Mouse (Mus musculus) midbrain, postnatal 0 days (tissue): ENCODE data around the gene Agbl4. TPM values are rescaled to one million over a fixed set of nuclear protein-coding genes. Genes with fewer than 3 reads are reported as not detected.
A peak's percentile ranks its signal among the peaks of the same experiment; 100 is the strongest.

Source experiments
- ATAC-seq: fragments of 200-750 bp; cut with Nextera tagmentation; 2 replicates; pipeline ENCODE4 v1.8.0; 2017; ENCODE audit warnings: moderate number of reproducible peaks, mild to moderate bottlenecking, moderate TSS enrichment, moderate library complexity; ENCODE audit not compliant: low FRiP score
- DNase-seq: peaks from one replicate; pipeline ENCODE4 v3.0.0-alpha.2; 2015; ENCODE audit warnings: low spot score
- H3K27ac ChIP-seq: fragments of 300-500 bp; sonication (generic); 2 replicates; pipeline ENCODE4 v1.5.1; 2014; ENCODE audit warnings: low read depth, mild to moderate bottlenecking, low read length, mixed read lengths
- H3K27me3 ChIP-seq: fragments of 300-500 bp; sonication (generic); 2 replicates; pipeline ENCODE4 v1.6.1; 2014; ENCODE audit warnings: low read length, control low read depth, mixed read lengths; ENCODE audit not compliant: insufficient read depth
- H3K36me3 ChIP-seq: fragments of 300-500 bp; sonication (generic); 2 replicates; pipeline ENCODE4 v1.6.1; 2014; ENCODE audit warnings: low read length, control low read depth, mixed read lengths; ENCODE audit not compliant: insufficient read depth
- H3K4me1 ChIP-seq: fragments of 300-500 bp; sonication (generic); 2 replicates; pipeline ENCODE4 v1.6.1; 2014; ENCODE audit warnings: mild to moderate bottlenecking, control low read depth, antibody characterized with exemption, low read length, mixed read lengths; ENCODE audit not compliant: insufficient read depth
- H3K4me2 ChIP-seq: fragments of 300-500 bp; sonication (generic); 2 replicates; pipeline ENCODE4 v1.6.1; 2014; ENCODE audit warnings: low read depth, mild to moderate bottlenecking, low read length, mixed read lengths; ENCODE audit not compliant: poor library complexity, severe bottlenecking
- H3K4me3 ChIP-seq: fragments of 300-500 bp; sonication (generic); 2 replicates; pipeline ENCODE4 v1.5.1; 2014; ENCODE audit warnings: low read depth, mild to moderate bottlenecking, low read length, moderate library complexity
- H3K9ac ChIP-seq: fragments of 300-500 bp; sonication (generic); replicated peaks from 2 replicates; pipeline ENCODE4 v1.6.1; 2014; ENCODE audit warnings: mild to moderate bottlenecking, low read length, moderate library complexity, mixed read lengths; ENCODE audit not compliant: poor library complexity, severe bottlenecking
- H3K9me3 ChIP-seq: fragments of 300-500 bp; sonication (generic); 2 replicates; pipeline ENCODE4 v1.6.1; 2016; ENCODE audit warnings: low read length, control low read depth
- CTCF ChIP-seq: IDR thresholded peaks from 2 replicates; pipeline ENCODE4 v1.5.1; 2016; ENCODE audit warnings: antibody characterized with exemption, mild to moderate bottlenecking
- WGBS: fragments of 180-500 bp; shearing (Covaris S2); extraction: QIAGEN DNeasy Blood & Tissue Kit; methylation state at CpG from one replicate; pipeline ENCODE4 v1.1.7; 2014; 5-methylcytosine and 5-hydroxymethylcytosine counted together
- polyA plus RNA-seq: library from polyadenylated mRNA; unstranded; fragments of >200 nt; fragmentation: Nextera tagmentation; extraction: Ambion mirVana; gene quantifications from 2 replicates; pipeline ENCODE4 v1.2.1, GENCODE M21; 2015
- total RNA-seq: library from RNA; depleted of rRNA; stranded (reverse); fragments of >200 nt; gene quantifications from 2 replicates; pipeline ENCODE4 v1.2.3, GENCODE M21; 2014

The Agbl4 gene
- total and polyA plus RNA-seq, 2 experiments from 2014 or later, result 5.0 to 9.2 TPM

- TF ChIP-seq CTCF, result no peak
- H3K27me3 ChIP-seq, result no peaks in the 10 kb centered on the region
- ATAC-seq, result no peak
- no peak overlapping the region for H3K27ac ChIP-seq
- H3K4me2 ChIP-seq, result no peak overlapping the region
- DNase-seq, result peak; percentile 59
- H3K4me1 ChIP-seq, result 0 out of 2 replicates have a peak, but pooled peaks cover 6% of the 10 kb centered on the region
- no peak overlapping the region for H3K4me3 ChIP-seq
- no peaks in the 10 kb centered on the region for H3K9me3 ChIP-seq
- 70% methylated on average over 10 of the region's 10 CpGs for WGBS
- H3K36me3 ChIP-seq, result no peaks in the 10 kb centered on the region
- no peak overlapping the region for H3K9ac ChIP-seq
Observed at GRCm38 (mm10) chr4:111583562-111584237, 1186.2 kb downstream of the Agbl4 start.

- no peak for TF ChIP-seq CTCF
- WGBS, result 81% methylated on average over 7 of the region's 7 CpGs
- Histone ChIP-seq H3K27me3 (no peaks in the 10 kb centered on the region), H3K4me3 (no peak overlapping the region), H3K4me2 (no peak overlapping the region), H3K36me3 (no peaks in the 10 kb centered on the region), H3K27ac (no peak overlapping the region), H3K4me1 (0 out of 2 replicates have a peak, but pooled peaks cover 6% of the 10 kb centered on the region), H3K9ac (no peak overlapping the region), H3K9me3 (no peaks in the 10 kb centered on the region)
- no peak for DNase-seq
- ATAC-seq, result no peak
Observed at GRCm38 (mm10) chr4:111584286-111584685, 1186.8 kb downstream of the Agbl4 start.

DNA sequence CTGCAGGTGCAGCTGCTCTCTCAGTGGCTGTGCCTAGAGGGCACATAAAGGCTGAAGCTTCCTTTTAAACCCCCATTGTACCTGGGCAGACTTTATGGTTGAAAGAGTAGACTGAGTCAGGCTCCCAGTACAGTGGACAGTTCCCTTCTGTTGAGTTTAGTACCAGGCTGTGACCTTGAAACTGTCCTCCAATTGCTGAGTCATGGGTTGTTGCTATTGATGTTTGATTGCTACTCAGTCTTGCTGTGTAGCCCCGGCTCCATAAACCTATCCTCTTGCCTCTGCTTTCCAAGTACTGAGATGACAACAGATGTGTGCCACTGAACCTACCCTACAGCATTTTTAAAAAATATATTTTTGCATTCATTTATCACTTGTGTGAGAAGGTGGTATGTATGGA is 1190.8 kb downstream of the Agbl4 start:
- Histone ChIP-seq H3K4me3 (no peak overlapping the region), H3K27me3 (no peaks in the 10 kb centered on the region), H3K4me2 (no peak overlapping the region), H3K27ac (no peak overlapping the region), H3K9ac (no peak overlapping the region), H3K9me3 (no peaks in the 10 kb centered on the region), H3K36me3 (no peaks in the 10 kb centered on the region), H3K4me1 (no peaks in the 10 kb centered on the region)
- TF ChIP-seq CTCF, result no peak
- ATAC-seq, result no peak
- DNase-seq, result no peak
- WGBS, result 88% methylated on average over 1 of the region's 1 CpGs

GRCm38 (mm10) chr4:111589467-111590170 is 1192.2 kb downstream of the Agbl4 start:
- no peak for ATAC-seq
- H3K9me3 ChIP-seq, result no peaks in the 10 kb centered on the region
- DNase-seq, result no peak
- H3K4me2 ChIP-seq, result no peak overlapping the region
- TF ChIP-seq CTCF, result no peak
- no peak overlapping the region for H3K4me3 ChIP-seq
- H3K4me1 ChIP-seq, result no peaks in the 10 kb centered on the region
- WGBS, result 89% methylated on average over 4 of the region's 4 CpGs
- no peaks in the 10 kb centered on the region for H3K36me3 ChIP-seq
- H3K9ac ChIP-seq, result no peak overlapping the region
- no peak overlapping the region for H3K27ac ChIP-seq
- H3K27me3 ChIP-seq, result no peaks in the 10 kb centered on the region

GRCm38 (mm10) chr4:111594655-111595295 is 1197.3 kb downstream of the Agbl4 start:
- WGBS, result 92% methylated on average over 3 of the region's 3 CpGs
- TF ChIP-seq CTCF, result no peak
- Histone ChIP-seq H3K4me2 (no peak overlapping the region), H3K9ac (no peak overlapping the region), H3K27ac (no peak overlapping the region), H3K36me3 (no peaks in the 10 kb centered on the region), H3K9me3 (no peaks in the 10 kb centered on the region), H3K4me1 (no peaks in the 10 kb centered on the region), H3K4me3 (no peak overlapping the region), H3K27me3 (no peaks in the 10 kb centered on the region)
- DNase-seq (no peak), ATAC-seq (no peak)

GRCm38 (mm10) chr4:111597249-111597661 is 1199.8 kb downstream of the Agbl4 start:
- DNase-seq, result peak; percentile 94
- H3K4me1 ChIP-seq, result no peaks in the 10 kb centered on the region
- H3K27ac ChIP-seq, result no peak overlapping the region
- no peaks in the 10 kb centered on the region for H3K9me3 ChIP-seq
- no peaks in the 10 kb centered on the region for H3K27me3 ChIP-seq
- H3K36me3 ChIP-seq, result no peaks in the 10 kb centered on the region
- WGBS, result 80% methylated on average over 2 of the region's 2 CpGs
- no peak overlapping the region for H3K9ac ChIP-seq
- H3K4me3 ChIP-seq, result no peak overlapping the region
- H3K4me2 ChIP-seq, result no peak overlapping the region
- TF ChIP-seq CTCF, result no peak
- peak; percentile 81 for ATAC-seq
